Mouse (Mus musculus) heart, embryonic 14.5 days (tissue): ENCODE results near the gene Zmynd8. TPM values are rescaled to one million over a fixed set of nuclear protein-coding genes. Genes with fewer than 3 reads are reported as not detected.

Experiments used
- ATAC-seq: fragments of 200-750 bp; cut with Nextera tagmentation; 2 replicates; pipeline ENCODE4 v1.8.0; 2017; ENCODE audit warnings: low read depth, moderate TSS enrichment; ENCODE audit not compliant: insufficient number of reproducible peaks, insufficient read depth, low FRiP score
- H3K27ac ChIP-seq, 2 experiments: fragments of 200-500 bp in 1 of 2; fragments of 300-500 bp in 1 of 2; sonication (generic) in 1 of 2; replicated peaks in 1 of 2; 2 replicates each; pipeline ENCODE4 v1.5.1; 2012 to 2014; ENCODE audit warnings: low read depth in 2 of 2, low read length in 2 of 2, control low read depth in 1 of 2, mild to moderate bottlenecking in 1 of 2, mixed read lengths in 1 of 2; ENCODE audit not compliant: control insufficient read depth in 1 of 2, insufficient read depth in 1 of 2
- H3K27me3 ChIP-seq: fragments of 300-500 bp; sonication (generic); 2 replicates; pipeline ENCODE4 v1.6.1; 2014; ENCODE audit warnings: mild to moderate bottlenecking, low read length, control low read depth; ENCODE audit not compliant: control insufficient read depth, insufficient read depth
- H3K36me3 ChIP-seq: fragments of 300-500 bp; sonication (generic); 2 replicates; pipeline ENCODE4 v1.6.1; 2014; ENCODE audit warnings: mild to moderate bottlenecking, control low read depth, low read length, mixed read lengths; ENCODE audit not compliant: control insufficient read depth, insufficient read depth
- H3K4me1 ChIP-seq, 2 experiments: fragments of 200-500 bp in 1 of 2; fragments of 300-500 bp in 1 of 2; sonication (generic) in 1 of 2; 2 replicates each; pipeline ENCODE4 v1.6.1; 2012 to 2014; ENCODE audit warnings: low read length in 2 of 2, control low read depth in 1 of 2, mixed read lengths in 1 of 2; ENCODE audit not compliant: control insufficient read depth in 2 of 2, insufficient read depth in 2 of 2
- H3K4me2 ChIP-seq: fragments of 300-500 bp; sonication (generic); 2 replicates; pipeline ENCODE4 v1.6.1; 2014; ENCODE audit warnings: mild to moderate bottlenecking, low read length
- H3K4me3 ChIP-seq, 2 experiments: fragments of 200-500 bp in 1 of 2; fragments of 300-500 bp in 1 of 2; sonication (generic) in 1 of 2; 2 replicates each; pipeline ENCODE4 v1.5.1; 2012 to 2014; ENCODE audit warnings: low read length in 2 of 2, mild to moderate bottlenecking in 2 of 2, control low read depth in 1 of 2, low read depth in 1 of 2, moderate library complexity in 1 of 2; ENCODE audit not compliant: control insufficient read depth in 1 of 2, insufficient read depth in 1 of 2
- H3K9ac ChIP-seq: fragments of 300-500 bp; sonication (generic); 2 replicates; pipeline ENCODE4 v1.6.1; 2014; ENCODE audit warnings: mild to moderate bottlenecking, low read length
- H3K9me3 ChIP-seq: fragments of 300-500 bp; sonication (generic); 2 replicates; pipeline ENCODE4 v1.6.1; 2016; ENCODE audit warnings: low read length, control low read depth; ENCODE audit not compliant: control insufficient read depth
- WGBS: fragments of 180-500 bp; shearing (Covaris S2); extraction: QIAGEN DNeasy Blood & Tissue Kit; methylation state at CpG from one replicate; pipeline ENCODE4 v1.1.7; 2014; 5-methylcytosine and 5-hydroxymethylcytosine counted together
- polyA plus RNA-seq: library from polyadenylated mRNA; unstranded; fragments of >200 nt; fragmentation: Nextera tagmentation; extraction: Ambion mirVana; gene quantifications from 2 replicates; pipeline ENCODE4 v1.2.1, GENCODE M21; 2014

Zmynd8 gene
- polyA plus RNA-seq, 1 experiment from 2014 or later, result 38.0 TPM

DNA sequence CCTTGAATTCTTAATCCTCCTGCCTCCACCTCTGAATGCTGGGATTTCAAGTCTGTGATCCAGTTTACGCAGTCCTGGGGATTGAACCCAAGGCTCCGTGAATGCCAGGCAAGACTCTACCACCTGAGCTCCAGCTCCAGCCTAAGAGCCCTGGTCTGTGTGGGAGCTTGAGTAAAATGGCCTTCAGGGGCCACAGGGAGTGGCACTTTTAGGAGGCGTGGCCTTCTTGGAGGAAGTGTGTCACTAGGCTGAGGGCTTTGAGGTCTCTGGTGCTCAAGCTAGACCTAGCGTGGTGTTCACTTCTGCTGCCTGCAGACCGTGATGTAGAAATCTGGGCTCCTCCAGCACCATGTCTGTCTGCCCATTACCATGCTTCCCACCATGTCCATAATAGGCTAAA lies 27.4 kb upstream of the Zmynd8 start:
- Histone ChIP-seq H3K4me2 (no peak overlapping the region), H3K36me3 (no peaks in the 10 kb centered on the region), H3K27me3 (no peaks in the 10 kb centered on the region), H3K4me3 (no peak overlapping the region), H3K27ac (no peak overlapping the region), H3K9me3 (0 out of 2 replicates have a peak, but pooled peaks cover 3% of the 10 kb centered on the region), H3K9ac (no peak overlapping the region), H3K4me1 (peaks cover 0 to 4% of the 10 kb centered on the region in 2 experiments; a peak in 1 of 4 replicates)
- no peak for ATAC-seq
- WGBS, result 96% methylated on average over 5 of the region's 5 CpGs

DNA sequence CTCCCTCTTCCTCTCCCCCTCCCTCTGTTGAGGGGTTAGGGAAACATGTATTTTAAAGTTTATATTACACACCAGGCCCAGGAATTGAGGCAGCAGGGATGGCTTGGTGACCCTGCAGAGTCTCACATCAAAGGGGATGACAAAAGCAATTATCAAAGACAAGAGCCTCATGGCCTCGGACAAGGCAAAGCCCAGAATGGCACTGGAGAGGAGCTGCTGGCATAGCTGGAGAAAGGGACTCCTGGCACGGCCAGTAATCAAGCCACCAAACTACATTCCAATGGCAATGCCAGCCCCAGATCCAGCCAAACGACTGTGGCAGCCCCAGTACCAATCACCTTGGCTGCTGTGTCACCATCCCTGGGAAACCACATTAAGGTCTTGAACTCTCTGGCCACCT lies 26.3 kb upstream of the Zmynd8 start:
- Histone ChIP-seq H3K36me3 (no peaks in the 10 kb centered on the region), H3K9ac (no peak overlapping the region), H3K4me2 (no peak overlapping the region), H3K27me3 (no peaks in the 10 kb centered on the region), H3K4me1 (peaks cover 0 to 4% of the 10 kb centered on the region in 2 experiments; a peak in 1 of 4 replicates), H3K27ac (no peak overlapping the region), H3K9me3 (0 out of 2 replicates have a peak, but pooled peaks cover 3% of the 10 kb centered on the region), H3K4me3 (no peak overlapping the region)
- 21% methylated on average over 3 of the region's 3 CpGs for WGBS
- no peak for ATAC-seq

- Histone ChIP-seq H3K36me3 (no peaks in the 10 kb centered on the region), H3K4me1 (peaks cover 0 to 4% of the 10 kb centered on the region in 2 experiments; a peak in 1 of 4 replicates), H3K9ac (no peak overlapping the region), H3K27ac (no peak overlapping the region), H3K9me3 (0 out of 2 replicates have a peak, but pooled peaks cover 3% of the 10 kb centered on the region), H3K27me3 (no peaks in the 10 kb centered on the region), H3K4me3 (no peak overlapping the region), H3K4me2 (no peak overlapping the region)
- 34% methylated on average over 2 of the region's 2 CpGs for WGBS
- ATAC-seq, result no peak
Observed at GRCm38 (mm10) chr2:165924695-165925094, 25.9 kb upstream of the Zmynd8 start.

DNA sequence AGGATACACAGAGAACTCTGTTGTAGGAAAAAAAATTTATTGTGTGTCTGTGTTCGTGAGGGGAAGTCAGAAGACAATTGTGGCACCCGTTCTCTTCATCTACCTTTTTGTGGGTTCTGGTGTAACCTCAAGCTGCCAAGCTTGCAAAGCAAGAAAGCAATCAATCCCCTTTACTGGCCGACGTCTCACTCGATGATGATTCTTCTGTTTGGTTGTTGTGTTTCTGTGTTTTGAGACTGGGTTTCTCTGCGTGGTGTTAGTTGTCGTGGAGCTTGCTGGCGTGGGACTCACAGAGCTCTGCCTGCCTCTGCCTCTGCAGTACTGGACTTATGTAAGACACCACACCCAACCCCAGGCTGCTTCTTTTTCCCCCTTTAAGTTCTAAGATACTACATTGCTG lies 24.9 kb upstream of the Zmynd8 start:
- no peak overlapping the region for H3K9ac ChIP-seq
- no peak overlapping the region for H3K4me3 ChIP-seq
- H3K4me2 ChIP-seq, result no peak overlapping the region
- no peaks in the 10 kb centered on the region for H3K27me3 ChIP-seq
- H3K27ac ChIP-seq, result no peak overlapping the region
- no peak for ATAC-seq
- 0 out of 2 replicates have a peak, but pooled peaks cover 3% of the 10 kb centered on the region for H3K9me3 ChIP-seq
- H3K36me3 ChIP-seq, result no peaks in the 10 kb centered on the region
- peaks cover 0 to 4% of the 10 kb centered on the region in 2 experiments; a peak in 1 of 4 replicates for H3K4me1 ChIP-seq
- 90% methylated on average over 8 of the region's 8 CpGs for WGBS

- WGBS, result 84% methylated on average over 3 of the region's 3 CpGs
- H3K4me3 ChIP-seq, result no peak overlapping the region
- H3K4me1 ChIP-seq, result peaks cover 0 to 4% of the 10 kb centered on the region in 2 experiments; a peak in 1 of 4 replicates
- no peak overlapping the region for H3K4me2 ChIP-seq
- no peak for ATAC-seq
- H3K27ac ChIP-seq, result no peak overlapping the region
- H3K9me3 ChIP-seq, result 0 out of 2 replicates have a peak, but pooled peaks cover 2% of the 10 kb centered on the region
- H3K9ac ChIP-seq, result no peak overlapping the region
- H3K27me3 ChIP-seq, result no peaks in the 10 kb centered on the region
- H3K36me3 ChIP-seq, result no peaks in the 10 kb centered on the region
Observed at GRCm38 (mm10) chr2:165922994-165923393, 24.2 kb upstream of the Zmynd8 start.

DNA sequence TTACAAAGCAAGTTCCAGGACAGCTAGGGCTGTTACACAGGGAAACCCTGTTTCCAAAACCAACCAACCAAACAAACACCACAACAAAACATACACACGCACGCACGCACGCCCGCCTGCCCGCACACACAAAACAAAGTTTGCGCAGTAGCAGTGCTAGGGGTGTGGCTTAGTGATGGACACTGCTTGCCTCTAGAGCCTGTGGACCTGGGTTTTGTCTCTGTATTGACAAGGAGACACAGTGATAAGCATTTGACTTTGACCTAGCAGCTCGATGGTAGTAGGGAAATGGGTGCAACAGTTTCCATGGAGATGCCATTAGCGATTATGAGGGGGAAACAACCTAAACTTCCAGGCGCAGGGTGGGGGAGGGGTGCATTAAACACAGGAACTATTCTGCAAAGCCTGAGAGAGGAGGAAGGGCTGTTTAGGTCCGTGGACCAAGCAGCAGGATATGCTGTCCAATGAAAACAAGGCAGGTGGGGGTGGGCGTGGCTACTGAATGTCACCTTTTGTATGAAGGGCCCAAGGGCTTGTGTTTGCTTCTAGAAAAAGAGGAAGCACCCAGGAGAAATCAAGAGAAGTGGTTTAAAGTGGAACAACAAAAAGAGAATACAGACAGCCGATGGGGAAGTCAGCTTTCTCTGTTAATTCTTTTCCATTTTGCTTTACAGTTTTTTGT lies 23.4 kb upstream of the Zmynd8 start:
- H3K27ac ChIP-seq, result no peak overlapping the region
- H3K4me2 ChIP-seq, result no peak overlapping the region
- H3K4me1 ChIP-seq, result peaks cover 0 to 4% of the 10 kb centered on the region in 2 experiments; a peak in 1 of 4 replicates
- H3K36me3 ChIP-seq, result no peaks in the 10 kb centered on the region
- ATAC-seq, result no peak
- H3K9ac ChIP-seq, result no peak overlapping the region
- H3K27me3 ChIP-seq, result no peaks in the 10 kb centered on the region
- H3K9me3 ChIP-seq, result no peaks in the 10 kb centered on the region
- 55% methylated on average over 13 of the region's 13 CpGs for WGBS
- H3K4me3 ChIP-seq, result no peak overlapping the region

GRCm38 (mm10) chr2:165914298-165914697 lies 15.5 kb upstream of the Zmynd8 start:
- under 1% methylated on average over 11 of the region's 11 CpGs for WGBS
- Histone ChIP-seq H3K9ac (peak overlapping the region; percentile 38; the same call in 1 of the 2 replicates), H3K4me3 (no peak overlapping the region), H3K4me1 (peaks cover 7 to 10% of the 10 kb centered on the region in 2 experiments), H3K36me3 (no peaks in the 10 kb centered on the region), H3K9me3 (no peaks in the 10 kb centered on the region), H3K27me3 (no peaks in the 10 kb centered on the region), H3K4me2 (peak overlapping the region; percentile 20), H3K27ac (peak overlapping the region; percentile 86 to 94)
- ATAC-seq, result peak; percentile 94
